Mouse (Mus musculus): Measurements from ENCODE around the gene Myo5a. TPM values are rescaled to one million over a fixed set of nuclear protein-coding genes. Genes with fewer than 3 reads are reported as not detected.
A peak's percentile ranks its signal among the peaks of the same experiment; 100 is the strongest.

The Myo5a gene
- polyA plus RNA-seq, 1 experiment from 2014 or later, result 20.6 TPM

DNA sequence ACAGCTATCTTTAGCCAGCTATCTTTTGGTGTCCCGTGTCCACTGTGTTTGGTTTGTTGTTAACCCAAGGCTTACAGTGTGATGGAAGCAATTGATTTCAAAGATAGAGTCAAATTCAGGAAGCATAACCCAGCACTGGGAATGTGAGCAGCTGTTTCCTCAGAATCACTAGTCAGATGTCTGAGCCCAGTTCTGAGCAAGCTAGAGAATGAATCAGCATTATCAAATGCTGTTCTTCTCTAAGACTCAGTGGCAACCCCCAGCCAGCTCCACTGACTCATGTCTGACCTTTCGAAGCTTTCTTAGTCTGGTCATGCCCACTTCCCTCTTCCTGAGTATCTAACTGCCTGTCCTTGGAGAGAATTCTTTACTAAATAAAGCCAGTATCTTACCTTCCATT lies 125.5 kb downstream of the Myo5a start:
- no peak overlapping the region for H3K4me3 ChIP-seq (ENCODE audit: low read depth, low read length)
- H3K27me3 ChIP-seq (ENCODE audit: insufficient read depth, low read length), result no peaks in the 10 kb centered on the region
- H3K9me3 ChIP-seq (ENCODE audit: low read depth, low read length), result no peaks in the 10 kb centered on the region
- TF ChIP-seq CTCF (IDR thresholded peaks at IDR 0.05; ENCODE audit: low read depth), result no peak
- 54% methylated on average over 2 of the region's 2 CpGs for WGBS
- no peaks in the 10 kb centered on the region for H3K4me1 ChIP-seq (ENCODE audit: insufficient read depth)
- no peak overlapping the region for H3K4me2 ChIP-seq
- H3K36me3 ChIP-seq (ENCODE audit: insufficient read depth), result peaks cover 25% of the 10 kb centered on the region
- no peak overlapping the region for H3K27ac ChIP-seq (ENCODE audit: low read depth)
- ATAC-seq (ENCODE audit: insufficient read depth), result no peak
- no peak overlapping the region for H3K9ac ChIP-seq
- DNase-seq, result no peak

- H3K36me3 ChIP-seq (ENCODE audit: insufficient read depth), result peaks cover 22% of the 10 kb centered on the region
- H3K27me3 ChIP-seq (ENCODE audit: insufficient read depth, low read length), result no peaks in the 10 kb centered on the region
- no peak overlapping the region for H3K27ac ChIP-seq (ENCODE audit: low read depth)
- H3K9me3 ChIP-seq (ENCODE audit: low read depth, low read length), result no peaks in the 10 kb centered on the region
- TF ChIP-seq CTCF (IDR thresholded peaks at IDR 0.05; ENCODE audit: low read depth), result peak; percentile 48
- 62% methylated on average over 6 of the region's 6 CpGs for WGBS
- H3K4me1 ChIP-seq (ENCODE audit: insufficient read depth), result no peaks in the 10 kb centered on the region
- no peak overlapping the region for H3K4me2 ChIP-seq
- no peak for ATAC-seq (ENCODE audit: insufficient read depth)
- DNase-seq, result peak; percentile 26
- no peak overlapping the region for H3K9ac ChIP-seq
- H3K4me3 ChIP-seq (ENCODE audit: low read depth, low read length), result no peak overlapping the region
Observed at GRCm38 (mm10) chr9:75197297-75197696, 126.5 kb downstream of the Myo5a start.

DNA sequence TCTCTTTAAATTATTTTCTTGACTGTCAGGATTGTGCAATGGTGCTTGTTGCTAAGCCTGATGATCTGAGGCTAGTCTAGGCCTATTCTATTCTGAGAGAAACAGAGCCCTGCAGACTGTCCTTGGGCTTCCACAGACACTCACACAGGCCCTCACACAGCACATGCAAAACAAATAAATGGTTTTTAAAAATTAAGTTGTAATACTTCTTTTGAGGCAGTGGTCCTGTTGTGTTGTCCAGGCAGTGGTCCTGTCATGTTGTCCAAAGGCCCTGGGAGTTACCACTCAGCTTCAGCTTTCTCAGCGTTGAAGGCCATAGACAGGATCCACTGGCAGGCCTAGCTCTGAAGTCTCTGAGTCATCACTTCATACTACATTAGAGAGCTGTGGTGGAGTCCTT lies 130.7 kb downstream of the Myo5a start:
- no peak for TF ChIP-seq CTCF (IDR thresholded peaks at IDR 0.05; ENCODE audit: low read depth)
- Histone ChIP-seq H3K4me2 (no peak overlapping the region), H3K36me3 (ENCODE audit: insufficient read depth) (peaks cover 27% of the 10 kb centered on the region), H3K4me3 (ENCODE audit: low read depth, low read length) (no peak overlapping the region), H3K9ac (no peak overlapping the region), H3K27ac (ENCODE audit: low read depth) (no peak overlapping the region), H3K9me3 (ENCODE audit: low read depth, low read length) (no peaks in the 10 kb centered on the region), H3K27me3 (ENCODE audit: insufficient read depth, low read length) (no peaks in the 10 kb centered on the region), H3K4me1 (ENCODE audit: insufficient read depth) (no peaks in the 10 kb centered on the region)
- DNase-seq, result no peak
- ATAC-seq (ENCODE audit: insufficient read depth), result no peak
- WGBS, result 100% methylated on average over 1 of the region's 1 CpGs

- Histone ChIP-seq H3K27me3 (ENCODE audit: insufficient read depth, low read length) (no peaks in the 10 kb centered on the region), H3K4me1 (ENCODE audit: insufficient read depth) (no peaks in the 10 kb centered on the region), H3K27ac (ENCODE audit: low read depth) (no peak overlapping the region), H3K36me3 (ENCODE audit: insufficient read depth) (peaks cover 27% of the 10 kb centered on the region), H3K4me2 (no peak overlapping the region), H3K4me3 (ENCODE audit: low read depth, low read length) (no peak overlapping the region), H3K9me3 (ENCODE audit: low read depth, low read length) (no peaks in the 10 kb centered on the region), H3K9ac (no peak overlapping the region)
- no peak for DNase-seq
- TF ChIP-seq CTCF (IDR thresholded peaks at IDR 0.05; ENCODE audit: low read depth), result no peak
- ATAC-seq (ENCODE audit: insufficient read depth), result no peak
- 83% methylated on average over 2 of the region's 2 CpGs for WGBS
Observed at GRCm38 (mm10) chr9:75202036-75202435, 131.2 kb downstream of the Myo5a start.

- H3K27me3 ChIP-seq (ENCODE audit: insufficient read depth, low read length), result no peaks in the 10 kb centered on the region
- no peak overlapping the region for H3K27ac ChIP-seq (ENCODE audit: low read depth)
- H3K9me3 ChIP-seq (ENCODE audit: low read depth, low read length), result no peaks in the 10 kb centered on the region
- H3K4me3 ChIP-seq (ENCODE audit: low read depth, low read length), result no peak overlapping the region
- ATAC-seq (ENCODE audit: insufficient read depth) (no peak), DNase-seq (no peak)
- 79% methylated on average over 1 of the region's 1 CpGs for WGBS
- H3K9ac ChIP-seq, result no peak overlapping the region
- H3K4me2 ChIP-seq, result no peak overlapping the region
- H3K4me1 ChIP-seq (ENCODE audit: insufficient read depth), result no peaks in the 10 kb centered on the region
- TF ChIP-seq CTCF (IDR thresholded peaks at IDR 0.05; ENCODE audit: low read depth), result no peak
- H3K36me3 ChIP-seq (ENCODE audit: insufficient read depth), result peaks cover 13% of the 10 kb centered on the region; the same call in 1 of the 2 replicates
Observed at GRCm38 (mm10) chr9:75209246-75209645, 138.4 kb downstream of the Myo5a start.

GRCm38 (mm10) chr9:75210269-75210668 lies 139.5 kb downstream of the Myo5a start:
- no peaks in the 10 kb centered on the region for H3K27me3 ChIP-seq (ENCODE audit: insufficient read depth, low read length)
- no peak overlapping the region for H3K9ac ChIP-seq
- 71% methylated on average over 2 of the region's 2 CpGs for WGBS
- peak; percentile 28 for TF ChIP-seq CTCF (IDR thresholded peaks at IDR 0.05; ENCODE audit: low read depth)
- H3K4me3 ChIP-seq (ENCODE audit: low read depth, low read length), result no peak overlapping the region
- ATAC-seq (ENCODE audit: insufficient read depth) (no peak), DNase-seq (peak; percentile 33)
- no peaks in the 10 kb centered on the region for H3K4me1 ChIP-seq (ENCODE audit: insufficient read depth)
- peaks cover 16% of the 10 kb centered on the region; the same call in 1 of the 2 replicates for H3K36me3 ChIP-seq (ENCODE audit: insufficient read depth)
- no peaks in the 10 kb centered on the region for H3K9me3 ChIP-seq (ENCODE audit: low read depth, low read length)
- H3K4me2 ChIP-seq, result no peak overlapping the region
- H3K27ac ChIP-seq (ENCODE audit: low read depth), result no peak overlapping the region

DNA sequence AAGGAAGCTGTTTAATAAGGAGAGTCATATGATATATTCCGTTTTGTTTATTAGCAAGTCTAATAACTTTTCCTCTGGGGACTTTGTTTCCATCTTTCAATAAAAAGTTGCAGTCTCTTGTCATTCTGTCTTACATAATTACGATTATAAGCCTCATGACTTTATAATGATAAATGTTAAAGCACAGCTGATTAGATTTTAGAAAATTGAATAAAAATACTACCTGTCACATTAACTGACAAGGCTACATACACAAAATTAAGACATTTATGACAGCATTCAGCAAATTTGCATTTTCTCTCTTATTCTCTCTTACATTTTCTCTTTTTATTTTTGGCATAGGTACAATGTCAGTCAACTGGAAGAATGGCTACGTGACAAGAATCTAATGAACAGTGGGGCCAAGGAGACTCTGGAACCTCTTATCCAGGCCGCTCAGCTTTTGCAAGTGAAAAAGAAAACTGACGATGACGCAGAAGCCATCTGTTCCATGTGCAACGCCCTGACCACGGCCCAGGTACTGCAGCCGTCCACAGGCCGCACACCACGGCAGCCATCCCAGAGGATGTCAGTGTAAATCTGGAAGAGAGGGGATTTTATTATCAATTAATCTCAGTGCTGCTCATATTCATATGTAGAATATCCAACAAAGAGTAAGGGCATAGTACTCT lies 144.1 kb downstream of the Myo5a start:
- no peak for TF ChIP-seq CTCF (IDR thresholded peaks at IDR 0.05; ENCODE audit: low read depth)
- no peaks in the 10 kb centered on the region for H3K9me3 ChIP-seq (ENCODE audit: low read depth, low read length)
- H3K9ac ChIP-seq, result no peak overlapping the region
- no peak overlapping the region for H3K4me3 ChIP-seq (ENCODE audit: low read depth, low read length)
- peaks cover 28% of the 10 kb centered on the region; the same call in 1 of the 2 replicates for H3K36me3 ChIP-seq (ENCODE audit: insufficient read depth)
- no peak overlapping the region for H3K4me2 ChIP-seq
- H3K27ac ChIP-seq (ENCODE audit: low read depth), result no peak overlapping the region
- DNase-seq (no peak), ATAC-seq (ENCODE audit: insufficient read depth) (no peak)
- no peaks in the 10 kb centered on the region for H3K4me1 ChIP-seq (ENCODE audit: insufficient read depth)
- 91% methylated on average over 11 of the region's 11 CpGs for WGBS
- H3K27me3 ChIP-seq (ENCODE audit: insufficient read depth, low read length), result no peaks in the 10 kb centered on the region

Measured in lung, embryonic 14.5 days (tissue).